Mouse (Mus musculus): ENCODE measurements around the gene Ppm1h. TPM values are rescaled to one million over a fixed set of nuclear protein-coding genes. Genes with fewer than 3 reads are reported as not detected.

The Ppm1h gene
- 5.1 and 5.2 TPM in 2 replicates for polyA plus RNA-seq (2014; fragmentation: Nextera tagmentation; extraction: Ambion mirVana)

DNA sequence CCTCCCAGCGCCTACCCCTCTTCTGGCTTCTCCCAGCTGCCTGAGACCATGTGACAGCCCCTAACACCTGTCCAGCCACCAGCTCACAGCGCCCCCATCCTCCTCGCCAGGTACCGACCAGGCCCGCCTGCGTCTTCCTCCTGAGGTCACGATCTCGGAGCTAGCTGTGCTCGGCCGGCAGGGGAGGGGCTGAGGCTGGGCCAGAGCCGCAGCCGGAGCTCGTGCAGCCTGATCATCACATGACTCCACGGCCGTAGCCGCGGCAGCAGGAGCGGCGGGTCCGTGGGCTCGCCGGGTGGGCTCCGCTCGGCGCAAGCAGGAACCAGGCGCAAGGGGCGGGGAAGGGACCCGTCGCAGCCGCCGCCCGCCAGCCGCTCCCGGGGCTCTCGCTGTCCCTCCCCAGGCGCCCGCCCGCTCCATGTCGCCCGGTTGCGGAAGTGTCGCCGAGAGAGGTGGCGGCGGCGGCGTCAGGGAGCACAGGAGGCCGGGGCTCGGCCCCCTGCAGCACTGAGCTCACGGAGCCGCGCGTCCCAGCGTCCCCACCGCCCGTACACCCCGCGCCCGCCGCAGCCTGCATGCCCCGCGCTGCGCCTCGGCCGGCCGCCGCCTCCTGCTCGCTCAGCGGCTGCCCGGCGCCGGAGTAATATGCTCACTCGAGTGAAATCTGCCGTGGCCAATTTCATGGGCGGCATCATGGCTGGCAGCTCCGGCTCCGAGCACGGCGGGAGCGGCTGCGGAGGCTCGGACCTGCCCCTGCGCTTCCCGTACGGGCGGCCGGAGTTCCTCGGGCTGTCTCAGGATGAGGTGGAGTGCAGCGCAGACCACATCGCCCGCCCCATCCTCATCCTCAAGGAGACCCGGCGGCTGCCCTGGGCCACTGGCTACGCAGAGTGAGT lies at the start of gene Ppm1h:
Ppm1h (plus strand) TSS at position 222 of the 896 bp plus-strand sequence.
- H3K4me1 ChIP-seq (ENCODE audit: control insufficient read depth, insufficient read depth, low read length): peaks cover 9% of the 10 kb centered on the region; the same call in 1 of the 2 replicates
- WGBS: under 1% methylated on average over 24 of the region's 94 CpGs
- H3K27me3 ChIP-seq (replicated peaks; ENCODE audit: control insufficient read depth, insufficient read depth, low read length): peaks cover 14% of the 10 kb centered on the region; the same call in 1 of the 2 replicates
- H3K4me2 ChIP-seq (ENCODE audit: low read depth, low read length): peak within 1 kb of the TSS; percentile 84
- DNase-seq (ENCODE audit: low spot score) (peak; percentile 67), ATAC-seq (ENCODE audit: low read depth) (peak; percentile 91)
- H3K27ac ChIP-seq (replicated peaks; ENCODE audit: low read depth, low read length): 0 out of 2 replicates have a peak within 1 kb of the TSS, but pooled peaks have one; percentile 17
- peak within 1 kb of the TSS; percentile 75 for H3K9ac ChIP-seq (ENCODE audit: low read depth, low read length)
- no peaks in the 10 kb centered on the region for H3K9me3 ChIP-seq (ENCODE audit: control insufficient read depth, low read length)
- H3K4me3 ChIP-seq (ENCODE audit: low read depth, low read length): peak within 1 kb of the TSS; percentile 76
- H3K36me3 ChIP-seq (ENCODE audit: control insufficient read depth, insufficient read depth, low read length): no peaks in the 10 kb centered on the region

GRCm38 (mm10) chr10:122629003-122629402 lies 49.6 kb upstream of the Ppm1h start:
- H3K9ac ChIP-seq (ENCODE audit: low read depth, low read length): no peak overlapping the region
- H3K4me3 ChIP-seq (ENCODE audit: low read depth, low read length): no peak overlapping the region
- 57% methylated on average over 4 of the region's 4 CpGs for WGBS
- H3K4me2 ChIP-seq (ENCODE audit: low read depth, low read length): no peak overlapping the region
- DNase-seq (ENCODE audit: low spot score) (no peak), ATAC-seq (ENCODE audit: low read depth) (no peak)
- H3K27ac ChIP-seq (replicated peaks; ENCODE audit: low read depth, low read length): no peak overlapping the region
- no peaks in the 10 kb centered on the region for H3K27me3 ChIP-seq (replicated peaks; ENCODE audit: control insufficient read depth, insufficient read depth, low read length)
- H3K9me3 ChIP-seq (ENCODE audit: control insufficient read depth, low read length): no peaks in the 10 kb centered on the region
- H3K4me1 ChIP-seq (ENCODE audit: control insufficient read depth, insufficient read depth, low read length): no peaks in the 10 kb centered on the region
- H3K36me3 ChIP-seq (ENCODE audit: control insufficient read depth, insufficient read depth, low read length): no peaks in the 10 kb centered on the region

DNA sequence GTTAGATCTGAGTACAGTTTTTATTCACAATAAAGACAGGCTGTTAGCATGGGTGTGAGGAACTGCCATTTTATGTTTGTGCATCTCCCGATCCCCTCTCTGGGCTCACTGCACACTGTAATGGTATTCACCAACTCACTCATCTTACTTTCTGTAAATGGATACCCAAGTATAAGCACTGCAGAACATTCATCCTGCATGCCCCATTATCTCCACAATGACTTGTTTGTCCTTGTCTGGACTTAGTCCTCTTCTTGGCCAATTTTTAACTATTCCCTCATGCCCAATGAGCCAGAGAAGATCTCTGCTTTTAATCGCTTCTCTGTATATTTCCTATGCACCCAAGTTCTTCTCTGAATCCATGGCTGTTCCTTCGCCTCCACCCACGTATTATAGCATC lies 38.7 kb upstream of the Ppm1h start:
- 90% methylated on average over 4 of the region's 4 CpGs for WGBS
- H3K4me2 ChIP-seq (ENCODE audit: low read depth, low read length): no peak overlapping the region
- H3K9ac ChIP-seq (ENCODE audit: low read depth, low read length): no peak overlapping the region
- no peaks in the 10 kb centered on the region for H3K27me3 ChIP-seq (replicated peaks; ENCODE audit: control insufficient read depth, insufficient read depth, low read length)
- no peaks in the 10 kb centered on the region for H3K4me1 ChIP-seq (ENCODE audit: control insufficient read depth, insufficient read depth, low read length)
- no peaks in the 10 kb centered on the region for H3K9me3 ChIP-seq (ENCODE audit: control insufficient read depth, low read length)
- H3K27ac ChIP-seq (replicated peaks; ENCODE audit: low read depth, low read length): no peak overlapping the region
- ATAC-seq (ENCODE audit: low read depth) (no peak), DNase-seq (ENCODE audit: low spot score) (no peak)
- H3K36me3 ChIP-seq (ENCODE audit: control insufficient read depth, insufficient read depth, low read length): no peaks in the 10 kb centered on the region
- H3K4me3 ChIP-seq (ENCODE audit: low read depth, low read length): no peak overlapping the region

GRCm38 (mm10) chr10:122641263-122641795 lies 37.2 kb upstream of the Ppm1h start:
- 86% methylated on average over 8 of the region's 8 CpGs for WGBS
- H3K36me3 ChIP-seq (ENCODE audit: control insufficient read depth, insufficient read depth, low read length): no peaks in the 10 kb centered on the region
- no peaks in the 10 kb centered on the region for H3K27me3 ChIP-seq (replicated peaks; ENCODE audit: control insufficient read depth, insufficient read depth, low read length)

GRCm38 (mm10) chr10:122642125-122642524 lies 36.4 kb upstream of the Ppm1h start:
- DNase-seq (ENCODE audit: low spot score) (no peak), ATAC-seq (ENCODE audit: low read depth) (no peak)
- H3K9me3 ChIP-seq (ENCODE audit: control insufficient read depth, low read length): no peaks in the 10 kb centered on the region
- H3K4me1 ChIP-seq (ENCODE audit: control insufficient read depth, insufficient read depth, low read length): no peaks in the 10 kb centered on the region
- H3K27ac ChIP-seq (replicated peaks; ENCODE audit: low read depth, low read length): no peak overlapping the region
- H3K36me3 ChIP-seq (ENCODE audit: control insufficient read depth, insufficient read depth, low read length): no peaks in the 10 kb centered on the region
- 87% methylated on average over 4 of the region's 4 CpGs for WGBS
- no peak overlapping the region for H3K9ac ChIP-seq (ENCODE audit: low read depth, low read length)
- H3K27me3 ChIP-seq (replicated peaks; ENCODE audit: control insufficient read depth, insufficient read depth, low read length): no peaks in the 10 kb centered on the region
- H3K4me3 ChIP-seq (ENCODE audit: low read depth, low read length): no peak overlapping the region
- no peak overlapping the region for H3K4me2 ChIP-seq (ENCODE audit: low read depth, low read length)

More at GRCm38 (mm10) chr10:122641263-122641795, 37.2 kb upstream of the Ppm1h start:
- DNase-seq (ENCODE audit: low spot score): no peak
- no peaks in the 10 kb centered on the region for H3K9me3 ChIP-seq (ENCODE audit: control insufficient read depth, low read length)
- H3K27ac ChIP-seq (replicated peaks; ENCODE audit: low read depth, low read length): no peak overlapping the region
- H3K4me3 ChIP-seq (ENCODE audit: low read depth, low read length): no peak overlapping the region
- no peaks in the 10 kb centered on the region for H3K4me1 ChIP-seq (ENCODE audit: control insufficient read depth, insufficient read depth, low read length)
- no peak for ATAC-seq (ENCODE audit: low read depth)
- H3K9ac ChIP-seq (ENCODE audit: low read depth, low read length): no peak overlapping the region
- H3K4me2 ChIP-seq (ENCODE audit: low read depth, low read length): no peak overlapping the region

- Histone ChIP-seq H3K9ac (ENCODE audit: low read depth, low read length) (no peak overlapping the region), H3K27me3 (replicated peaks; ENCODE audit: control insufficient read depth, insufficient read depth, low read length) (no peaks in the 10 kb centered on the region), H3K27ac (replicated peaks; ENCODE audit: low read depth, low read length) (no peak overlapping the region), H3K4me2 (ENCODE audit: low read depth, low read length) (no peak overlapping the region), H3K4me3 (ENCODE audit: low read depth, low read length) (no peak overlapping the region), H3K9me3 (ENCODE audit: control insufficient read depth, low read length) (no peaks in the 10 kb centered on the region), H3K36me3 (ENCODE audit: control insufficient read depth, insufficient read depth, low read length) (no peaks in the 10 kb centered on the region), H3K4me1 (ENCODE audit: control insufficient read depth, insufficient read depth, low read length) (no peaks in the 10 kb centered on the region)
- DNase-seq (ENCODE audit: low spot score) (no peak), ATAC-seq (ENCODE audit: low read depth) (no peak)
- 75% methylated on average over 4 of the region's 4 CpGs for WGBS
These were observed 26.6 kb upstream of the Ppm1h start for GRCm38 (mm10) chr10:122651932-122652331.

- Histone ChIP-seq H3K4me2 (ENCODE audit: low read depth, low read length) (no peak overlapping the region), H3K9me3 (ENCODE audit: control insufficient read depth, low read length) (no peaks in the 10 kb centered on the region), H3K36me3 (ENCODE audit: control insufficient read depth, insufficient read depth, low read length) (no peaks in the 10 kb centered on the region), H3K9ac (ENCODE audit: low read depth, low read length) (no peak overlapping the region), H3K4me3 (ENCODE audit: low read depth, low read length) (no peak overlapping the region), H3K4me1 (ENCODE audit: control insufficient read depth, insufficient read depth, low read length) (no peaks in the 10 kb centered on the region), H3K27me3 (replicated peaks; ENCODE audit: control insufficient read depth, insufficient read depth, low read length) (no peaks in the 10 kb centered on the region), H3K27ac (replicated peaks; ENCODE audit: low read depth, low read length) (no peak overlapping the region)
- no peak for ATAC-seq (ENCODE audit: low read depth)
- DNase-seq (ENCODE audit: low spot score): no peak
- 93% methylated on average over 1 of the region's 1 CpGs for WGBS
These were observed 26.0 kb upstream of the Ppm1h start for GRCm38 (mm10) chr10:122652578-122652977.

GRCm38 (mm10) chr10:122665652-122666051 lies 12.9 kb upstream of the Ppm1h start:
- H3K9ac ChIP-seq (ENCODE audit: low read depth, low read length): no peak overlapping the region
- no peak overlapping the region for H3K27ac ChIP-seq (replicated peaks; ENCODE audit: low read depth, low read length)
- H3K9me3 ChIP-seq (ENCODE audit: control insufficient read depth, low read length): no peaks in the 10 kb centered on the region
- no peak overlapping the region for H3K4me3 ChIP-seq (ENCODE audit: low read depth, low read length)
- ATAC-seq (ENCODE audit: low read depth): no peak
- WGBS: 88% methylated on average over 1 of the region's 1 CpGs
- no peaks in the 10 kb centered on the region for H3K4me1 ChIP-seq (ENCODE audit: control insufficient read depth, insufficient read depth, low read length)
- no peaks in the 10 kb centered on the region for H3K27me3 ChIP-seq (replicated peaks; ENCODE audit: control insufficient read depth, insufficient read depth, low read length)
- no peak for DNase-seq (ENCODE audit: low spot score)
- H3K4me2 ChIP-seq (ENCODE audit: low read depth, low read length): no peak overlapping the region
- no peaks in the 10 kb centered on the region for H3K36me3 ChIP-seq (ENCODE audit: control insufficient read depth, insufficient read depth, low read length)

Measured in embryonic facial prominence, embryonic 14.5 days (tissue).